Mouse (Mus musculus): ENCODE measurements at regions not wholly inside any gene's neighbourhood (a gene's known extent, or its start where the extent isn't known, plus 50 kb on each side); places are given as distances from the start of the nearest gene placed in this dataset.
"Not testable (repeated sequence)": the region's sequence is repeated elsewhere in the genome, so short reads cannot be mapped to it uniquely, and the experiment has no call there.

GRCm38 (mm10) chr16:9016040-9016761 is 186.3 kb downstream of the 1810013L24Rik start:
- DNase-seq (ENCODE audit: low spot score) = no peak

- no peak for DNase-seq (ENCODE audit: low spot score)
Observed at GRCm38 (mm10) chr16:9016762-9017086, 186.8 kb downstream of the 1810013L24Rik start.

GRCm38 (mm10) chr16:9030717-9031116 is 200.8 kb downstream of the 1810013L24Rik start:
- no peak for DNase-seq (ENCODE audit: low spot score)

- DNase-seq (ENCODE audit: low spot score) = no peak
Observed at GRCm38 (mm10) chr16:9043271-9043670, 213.4 kb downstream of the 1810013L24Rik start.

- DNase-seq (ENCODE audit: low spot score) = no peak
Observed at GRCm38 (mm10) chr16:9046864-9047263, 217.0 kb downstream of the 1810013L24Rik start.

DNA sequence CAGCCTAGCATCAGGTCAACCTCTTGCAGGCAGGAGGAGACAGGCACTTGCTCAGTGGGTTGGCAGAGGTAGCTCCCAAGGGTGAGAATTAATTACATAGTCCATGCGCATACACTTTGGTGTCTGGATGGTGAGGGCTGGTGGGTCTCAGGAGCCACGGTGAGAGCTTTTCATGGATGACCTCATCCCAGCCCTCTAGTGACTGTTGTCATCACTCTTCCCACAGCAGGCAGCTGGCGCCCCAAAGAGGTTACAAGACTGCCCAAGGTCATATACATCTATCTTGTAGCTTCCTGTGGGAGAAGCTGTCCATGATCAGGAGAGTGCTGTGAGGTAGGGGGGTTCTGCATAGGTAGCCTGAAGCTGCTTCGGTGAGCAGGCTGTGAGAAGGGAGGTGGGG is 224.5 kb downstream of the 1810013L24Rik start:
- DNase-seq (ENCODE audit: low spot score) = no peak

DNA sequence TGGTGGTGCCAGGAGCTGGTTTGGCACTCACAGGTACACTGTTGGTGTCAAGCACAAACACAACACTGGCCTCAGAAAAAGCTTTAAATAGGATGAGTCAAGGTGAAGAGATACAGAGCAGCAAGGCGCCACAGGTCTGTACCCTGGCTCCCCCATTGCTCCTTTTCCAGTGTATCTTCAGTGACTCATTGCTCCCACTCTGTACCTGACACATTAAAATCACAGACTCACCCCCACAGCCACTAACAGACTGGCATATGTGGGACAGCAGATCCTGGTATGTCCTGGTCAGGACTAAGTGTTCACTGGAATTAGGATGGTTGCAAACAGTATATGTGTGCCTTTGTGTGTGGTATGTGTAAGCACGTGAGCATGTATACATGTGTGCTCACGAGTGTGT is 226.5 kb downstream of the 1810013L24Rik start:
- no peak for DNase-seq (ENCODE audit: low spot score)

GRCm38 (mm10) chr16:9071526-9071925 is 241.6 kb downstream of the 1810013L24Rik start:
- no peak for DNase-seq (ENCODE audit: low spot score)

GRCm38 (mm10) chr16:9071956-9072355 is 242.1 kb downstream of the 1810013L24Rik start:
- not testable (repeated sequence) for DNase-seq (ENCODE audit: low spot score)

- DNase-seq (ENCODE audit: low spot score) = no peak
Observed at GRCm38 (mm10) chr16:9074295-9074694, 244.4 kb downstream of the 1810013L24Rik start.

DNA sequence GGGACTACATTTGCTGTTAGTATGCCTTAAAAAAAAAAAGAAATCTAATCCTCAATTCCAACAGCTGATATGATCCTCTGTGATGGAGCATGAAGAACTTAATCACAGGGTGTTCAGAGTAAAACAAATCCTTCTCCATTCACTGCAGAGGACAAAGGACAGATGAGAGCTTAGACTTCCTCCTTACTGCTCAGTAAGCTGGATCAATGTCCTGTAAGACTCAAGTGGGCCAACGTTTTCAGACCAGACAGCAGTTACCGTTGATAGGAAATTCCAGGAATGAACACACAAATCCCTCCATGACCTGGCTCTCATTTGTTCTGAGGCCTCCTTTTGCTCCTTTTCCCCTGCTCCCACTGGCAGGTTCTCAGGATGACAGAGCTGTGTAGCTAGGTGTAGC is 247.6 kb downstream of the 1810013L24Rik start:
- no peak for DNase-seq (ENCODE audit: low spot score)

DNA sequence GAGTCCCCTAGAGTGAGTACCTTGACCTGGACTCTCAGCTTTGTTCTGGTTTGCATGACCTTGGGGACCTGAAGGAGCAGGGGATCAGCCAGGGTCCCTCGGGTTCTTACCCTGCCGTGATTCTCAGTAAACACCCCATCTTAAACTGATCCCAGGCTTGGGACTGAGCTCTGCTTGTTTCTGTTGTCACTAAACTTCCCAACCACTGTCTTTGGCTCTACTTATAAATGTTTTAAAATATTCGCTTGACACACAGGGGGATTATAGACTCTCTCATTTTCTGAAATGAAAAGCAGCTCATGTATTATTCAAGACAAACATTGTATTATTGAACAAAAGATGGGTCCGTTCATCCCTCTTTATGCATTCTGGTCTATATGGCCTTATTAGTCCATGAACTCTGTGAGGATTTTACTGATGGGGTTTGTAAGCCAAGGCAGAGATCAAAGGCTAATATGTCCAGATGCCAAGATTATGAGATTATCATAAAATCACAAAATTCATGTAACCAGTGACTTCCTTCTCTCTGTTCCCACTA is 248.6 kb downstream of the 1810013L24Rik start:
- DNase-seq (ENCODE audit: low spot score) = no peak

DNA sequence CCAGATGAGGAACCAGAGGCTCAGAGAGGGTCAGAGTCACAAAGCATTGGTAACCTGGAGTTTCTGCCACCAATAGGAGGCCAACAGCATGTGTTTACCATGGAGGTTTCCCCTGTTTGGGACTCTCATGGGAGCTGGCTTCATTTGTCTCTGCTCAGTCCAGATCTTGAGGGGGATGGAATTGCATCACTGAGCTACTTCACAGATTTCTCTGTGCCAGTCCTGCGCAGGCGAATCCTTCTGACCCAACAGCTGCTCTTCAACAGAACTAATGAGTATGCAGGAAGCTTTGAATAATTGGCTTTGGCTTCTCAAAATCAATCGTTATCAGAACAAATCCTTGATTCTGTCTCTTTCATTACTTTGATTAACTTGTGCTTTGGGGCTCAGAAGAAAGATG is 253.1 kb downstream of the 1810013L24Rik start:
- DNase-seq (ENCODE audit: low spot score) = no peak

DNA sequence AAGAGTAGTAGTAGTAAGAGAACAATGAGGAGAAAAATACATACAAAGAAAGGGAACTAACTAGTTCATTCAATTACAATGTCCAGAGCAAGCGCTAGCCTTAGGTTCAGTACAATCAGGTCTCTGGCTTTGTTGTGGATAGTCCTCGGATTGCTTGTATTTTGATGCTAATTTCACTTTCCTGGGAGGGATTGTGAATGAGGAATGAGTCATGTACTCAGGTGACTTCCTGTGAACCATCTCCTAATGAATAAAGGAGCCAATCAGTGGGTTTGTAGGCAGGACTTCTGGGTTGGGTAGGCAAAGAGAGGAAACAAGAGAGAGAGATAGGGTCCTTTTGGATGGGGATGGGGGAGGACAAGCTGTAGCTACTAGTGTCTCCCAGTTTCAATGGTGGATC is 253.8 kb downstream of the 1810013L24Rik start:
- no peak for DNase-seq (ENCODE audit: low spot score)

- DNase-seq (ENCODE audit: low spot score) = no peak
Observed at GRCm38 (mm10) chr16:9084581-9084980, 254.7 kb downstream of the 1810013L24Rik start.

- no peak for DNase-seq (ENCODE audit: low spot score)
Observed at GRCm38 (mm10) chr16:9085133-9085532, 255.2 kb downstream of the 1810013L24Rik start.

DNA sequence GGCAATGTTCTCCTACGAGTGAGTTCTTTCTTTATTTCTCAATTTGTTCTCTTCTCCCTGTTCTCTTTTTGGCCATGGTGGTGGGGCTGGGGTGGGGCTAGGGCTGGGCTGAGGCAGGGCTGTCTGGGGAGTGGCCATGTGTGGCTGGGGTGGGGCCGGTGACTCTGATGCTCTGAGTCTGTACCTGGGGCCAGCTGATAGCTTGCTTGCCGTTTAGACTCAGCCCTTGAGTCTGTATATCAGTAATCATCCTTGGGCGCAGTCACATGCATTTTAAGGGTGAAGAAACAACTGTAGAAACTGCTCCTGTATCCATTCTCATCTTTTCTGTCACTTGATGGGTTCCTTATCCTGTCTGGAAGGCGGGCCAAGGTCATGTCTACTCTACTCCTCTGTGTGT is 256.1 kb downstream of the 1810013L24Rik start:
- DNase-seq (ENCODE audit: low spot score) = no peak

- no peak for DNase-seq (ENCODE audit: low spot score)
Observed at GRCm38 (mm10) chr16:9091790-9092189, 261.9 kb downstream of the 1810013L24Rik start.

DNA sequence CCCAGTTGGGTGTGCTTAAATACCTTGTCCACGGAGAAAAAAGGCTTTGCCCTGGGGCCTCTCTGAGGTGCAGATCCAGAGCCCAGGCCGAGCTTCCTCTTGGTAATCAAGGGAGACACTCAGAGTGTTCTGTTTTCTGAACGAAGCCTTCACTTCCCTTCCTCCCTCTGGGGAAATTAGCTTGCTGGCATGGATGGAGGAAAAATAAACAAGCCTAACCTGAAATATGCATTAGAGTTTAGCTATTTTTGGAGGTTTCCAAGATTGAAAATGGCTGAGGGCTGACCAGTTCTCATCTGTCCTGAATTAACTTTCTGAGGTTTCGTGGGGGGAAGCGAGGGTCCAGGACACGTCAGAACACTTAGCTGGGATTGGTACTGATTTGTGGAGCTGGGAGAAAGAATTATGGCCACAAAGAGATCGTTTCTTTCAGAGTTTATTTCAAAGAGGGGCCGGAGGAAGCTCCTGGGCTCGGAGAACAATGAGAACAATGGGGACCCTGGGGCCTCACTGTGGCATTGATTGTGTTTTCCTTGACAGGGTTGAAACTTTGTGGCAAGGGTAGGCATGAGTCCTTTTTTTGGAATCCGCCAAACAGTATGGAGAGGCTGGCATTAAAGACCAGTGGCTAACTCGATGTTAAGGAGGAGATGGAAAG is 262.4 kb downstream of the 1810013L24Rik start:
- DNase-seq (ENCODE audit: low spot score) = no peak

GRCm38 (mm10) chr16:9093593-9093992 is 263.7 kb downstream of the 1810013L24Rik start:
- DNase-seq (ENCODE audit: low spot score) = no peak

DNA sequence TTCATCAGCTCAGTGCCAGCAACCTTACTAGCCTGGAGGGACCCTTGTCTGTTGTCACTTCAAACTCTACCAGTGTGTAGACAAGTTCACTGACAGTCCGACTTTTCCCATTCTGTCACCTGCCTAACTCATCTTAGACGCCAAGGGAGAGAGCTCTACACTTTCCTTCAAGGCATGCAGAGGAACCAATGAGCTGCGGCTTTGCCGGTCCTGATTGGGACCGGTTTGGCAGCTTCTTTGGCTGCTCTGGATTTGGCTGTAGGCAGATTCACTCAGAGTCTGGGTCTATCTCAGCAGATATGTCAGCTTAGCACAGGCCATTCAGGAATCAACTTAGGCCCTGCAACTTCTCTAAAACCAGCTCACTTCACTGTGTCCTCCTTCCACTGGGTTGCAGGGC is 264.3 kb downstream of the 1810013L24Rik start:
- no peak for DNase-seq (ENCODE audit: low spot score)

GRCm38 (mm10) chr16:9106211-9106610 is 276.3 kb downstream of the 1810013L24Rik start:
- no peak for DNase-seq (ENCODE audit: low spot score)

DNA sequence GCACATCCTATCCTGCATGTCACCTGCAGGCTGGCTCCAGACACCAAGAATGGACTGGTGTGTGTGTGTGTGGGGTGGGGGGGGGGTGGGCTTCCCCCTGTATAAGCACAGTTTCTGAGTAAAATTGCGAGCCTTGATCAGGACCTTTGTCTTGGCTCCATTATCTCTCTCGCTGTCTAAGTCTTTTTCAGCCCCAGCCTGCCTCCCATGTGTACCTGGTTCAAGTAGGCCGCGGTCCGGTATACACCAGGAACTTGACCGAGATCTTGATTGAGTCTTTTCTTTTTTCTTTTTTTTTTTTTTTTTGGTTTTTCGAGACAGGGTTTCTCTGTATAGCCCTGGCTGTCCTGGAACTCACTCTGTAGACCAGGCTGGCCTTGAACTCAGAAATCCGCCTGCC is 276.8 kb downstream of the 1810013L24Rik start:
- DNase-seq (ENCODE audit: low spot score) = not testable (repeated sequence)

Data from thymus, postnatal 0 days (tissue).